Mouse (Mus musculus) midbrain, embryonic 11.5 days (tissue): ENCODE measurements at regions not wholly inside any gene's neighbourhood (a gene's known extent, or its start where the extent isn't known, plus 50 kb on each side); places are given as distances from the start of the nearest gene placed in this dataset.
"Not testable (repeated sequence)": the region's sequence is repeated elsewhere in the genome, so short reads cannot be mapped to it uniquely, and the experiment has no call there.

Source experiments
- ATAC-seq: fragments of 200-750 bp; cut with Nextera tagmentation; 2 replicates; pipeline ENCODE4 v1.8.0; 2017; ENCODE audit warnings: moderate TSS enrichment, moderate library complexity; ENCODE audit not compliant: low FRiP score
- DNase-seq: peaks from one replicate; pipeline ENCODE4 v3.0.0; 2015; ENCODE audit warnings: low spot score; ENCODE audit errors: missing footprints
- H3K27ac ChIP-seq: fragments of 300-500 bp; sonication (generic); 2 replicates; pipeline ENCODE4 v1.5.1; 2014; ENCODE audit warnings: low read depth, low read length
- H3K27me3 ChIP-seq: fragments of 300-500 bp; sonication (generic); 2 replicates; pipeline ENCODE4 v1.6.1; 2014; ENCODE audit warnings: mild to moderate bottlenecking, low read length, moderate library complexity, mixed read lengths; ENCODE audit not compliant: control insufficient read depth, insufficient read depth
- H3K36me3 ChIP-seq: fragments of 300-500 bp; sonication (generic); 2 replicates; pipeline ENCODE4 v1.6.1; 2014; ENCODE audit warnings: mild to moderate bottlenecking, low read length, moderate library complexity, mixed read lengths; ENCODE audit not compliant: control insufficient read depth, insufficient read depth
- H3K4me1 ChIP-seq: fragments of 300-500 bp; sonication (generic); 2 replicates; pipeline ENCODE4 v1.6.1; 2014; ENCODE audit warnings: low read length; ENCODE audit not compliant: control insufficient read depth, insufficient read depth
- H3K4me2 ChIP-seq: fragments of 300-500 bp; sonication (generic); 2 replicates; pipeline ENCODE4 v1.6.1; 2014; ENCODE audit warnings: mild to moderate bottlenecking, moderate library complexity
- H3K4me3 ChIP-seq: fragments of 300-500 bp; sonication (generic); 2 replicates; pipeline ENCODE4 v1.5.1; 2014; ENCODE audit warnings: low read depth, low read length
- H3K9ac ChIP-seq: fragments of 300-500 bp; sonication (generic); 2 replicates; pipeline ENCODE4 v1.6.1; 2014; ENCODE audit warnings: low read length
- H3K9me3 ChIP-seq: fragments of 300-500 bp; sonication (generic); 2 replicates; pipeline ENCODE4 v1.6.1; 2016; ENCODE audit warnings: low read length; ENCODE audit not compliant: control insufficient read depth
- WGBS: fragments of 180-500 bp; shearing (Covaris S2); extraction: QIAGEN DNeasy Blood & Tissue Kit; methylation state at CpG from one replicate; pipeline ENCODE4 v1.1.7; 2014; 5-methylcytosine and 5-hydroxymethylcytosine counted together

GRCm38 (mm10) chr4:79471013-79471412 is 1259.3 kb upstream of the Ptprd start:
- 91% methylated on average over 5 of the region's 5 CpGs for WGBS

GRCm38 (mm10) chr4:79463546-79463945 is 1251.8 kb upstream of the Ptprd start:
- no peak overlapping the region for H3K9ac ChIP-seq
- WGBS: 94% methylated on average over 1 of the region's 1 CpGs
- H3K4me1 ChIP-seq: no peaks in the 10 kb centered on the region
- no peak for DNase-seq
- no peak for ATAC-seq
- H3K4me2 ChIP-seq: no peak overlapping the region
- no peaks in the 10 kb centered on the region for H3K36me3 ChIP-seq
- H3K4me3 ChIP-seq: no peak overlapping the region
- no peak overlapping the region for H3K27ac ChIP-seq
- no peaks in the 10 kb centered on the region for H3K27me3 ChIP-seq
- no peaks in the 10 kb centered on the region for H3K9me3 ChIP-seq

More at GRCm38 (mm10) chr4:79471013-79471412, 1259.3 kb upstream of the Ptprd start:
- peak; percentile 53 for DNase-seq
- not testable (repeated sequence) for H3K9ac ChIP-seq, ATAC-seq, H3K4me1 ChIP-seq, H3K4me3 ChIP-seq, H3K9me3 ChIP-seq, H3K27ac ChIP-seq, H3K27me3 ChIP-seq, H3K4me2 ChIP-seq, H3K36me3 ChIP-seq
